In genomic region chr2:135415137-135415536, GRCm38 (mm10) we compare ENCODE assay signal across 14 mouse cellular contexts.
"Had no signal": no experiment of that assay in that cellular context is flagged by ENCODE, and none has a peak within 500 bp of the region (broad histone marks: within the 10 kb centered on the region; RNA-seq: fewer than 3 reads in every experiment).

No protein-coding gene starts in this region.

- DNase-seq: gastrocnemius, postnatal 14 days; gastrocnemius, postnatal 36 days; heart, adult 11 months; heart, adult 2 months; heart, postnatal 14 days; heart, postnatal 36 days; kidney, adult 11 months; kidney, adult 2 months; kidney, adult 9 months; kidney, postnatal 14 days; kidney, postnatal 36 days; layer of hippocampus, adult 9-11 months; layer of hippocampus, postnatal 36 days; left cerebral cortex, postnatal 4 days had no signal
